Mouse (Mus musculus): ENCODE data around the gene Flt1. TPM values are rescaled to one million over a fixed set of nuclear protein-coding genes. Genes with fewer than 3 reads are reported as not detected.

Gene Flt1
- 9.1 and 13.5 TPM in 2 replicates for polyA plus RNA-seq (2012; rRNA removed)

- peak; percentile 30 for DNase-seq (ENCODE audit: low spot score)
Observed at GRCm38 (mm10) chr5:147725831-147726700, at the start of gene Flt1. TSS of gene Flt1 (minus strand) at chr5:147726011.

- DNase-seq (ENCODE audit: low spot score): no peak
Observed at GRCm38 (mm10) chr5:147775222-147775621, 49.4 kb upstream of the Flt1 start.

- DNase-seq (ENCODE audit: low spot score): no peak
Observed at GRCm38 (mm10) chr5:147769918-147770317, 44.1 kb upstream of the Flt1 start.

GRCm38 (mm10) chr5:147764061-147764460 lies 38.2 kb upstream of the Flt1 start:
- DNase-seq (ENCODE audit: low spot score): no peak

- no peak for DNase-seq (ENCODE audit: low spot score)
Observed at GRCm38 (mm10) chr5:147761984-147762383, 36.2 kb upstream of the Flt1 start.

GRCm38 (mm10) chr5:147761275-147761674 lies 35.5 kb upstream of the Flt1 start:
- DNase-seq (ENCODE audit: low spot score): no peak

GRCm38 (mm10) chr5:147758640-147759319 lies 33.0 kb upstream of the Flt1 start:
- no peak for DNase-seq (ENCODE audit: low spot score)

- DNase-seq (ENCODE audit: low spot score): no peak
Observed at GRCm38 (mm10) chr5:147757832-147758587, 32.2 kb upstream of the Flt1 start.

- DNase-seq (ENCODE audit: low spot score): no peak
Observed at GRCm38 (mm10) chr5:147752914-147753341, 27.1 kb upstream of the Flt1 start.

- no peak for DNase-seq (ENCODE audit: low spot score)
Observed at GRCm38 (mm10) chr5:147751673-147752130, 25.9 kb upstream of the Flt1 start.

GRCm38 (mm10) chr5:147749972-147750371 lies 24.2 kb upstream of the Flt1 start:
- no peak for DNase-seq (ENCODE audit: low spot score)

- peak; percentile 28 for DNase-seq (ENCODE audit: low spot score)
Observed at GRCm38 (mm10) chr5:147748081-147748581, 22.3 kb upstream of the Flt1 start.

- no peak for DNase-seq (ENCODE audit: low spot score)
Observed at GRCm38 (mm10) chr5:147744900-147745653, 19.3 kb upstream of the Flt1 start.

GRCm38 (mm10) chr5:147742468-147743111 lies 16.8 kb upstream of the Flt1 start:
- no peak for DNase-seq (ENCODE audit: low spot score)

- DNase-seq (ENCODE audit: low spot score): no peak
Observed at GRCm38 (mm10) chr5:147736766-147737280, 11.0 kb upstream of the Flt1 start.

GRCm38 (mm10) chr5:147733682-147734081 lies 7.9 kb upstream of the Flt1 start:
- DNase-seq (ENCODE audit: low spot score): no peak

- DNase-seq (ENCODE audit: low spot score): no peak
Observed at GRCm38 (mm10) chr5:147732926-147733325, 7.1 kb upstream of the Flt1 start.

GRCm38 (mm10) chr5:147727481-147727880 lies 1.7 kb upstream of the Flt1 start:
- DNase-seq (ENCODE audit: low spot score): no peak

GRCm38 (mm10) chr5:147726701-147727393 lies 1.0 kb upstream of the Flt1 start:
- DNase-seq (ENCODE audit: low spot score): no peak

Data from urinary bladder, adult 2 months (tissue).